Comparison of ENCODE assay signal across 22 mouse cellular contexts in the genomic region with DNA sequence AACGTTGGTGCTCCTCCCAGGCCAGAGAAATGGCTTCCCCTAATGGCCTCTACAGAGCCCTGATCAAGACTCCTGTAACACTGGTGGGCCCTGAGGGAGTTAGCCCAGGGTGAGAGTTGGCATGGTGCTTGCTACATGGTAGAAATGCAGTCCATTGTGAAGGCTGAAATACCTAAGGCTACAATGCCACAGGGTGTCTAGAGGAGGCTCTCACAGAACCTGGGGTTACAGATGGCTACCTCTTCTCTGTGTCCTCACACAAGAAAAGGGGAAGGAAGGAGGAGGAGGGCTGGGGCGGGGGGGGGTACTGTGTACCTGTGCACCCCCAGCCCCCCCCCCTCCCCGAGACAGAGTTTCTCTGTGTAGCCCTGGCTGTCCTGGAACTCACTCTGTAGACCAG.
"Had no signal": no experiment of that assay in that cellular context is flagged by ENCODE, and none has a peak within 500 bp of the region (broad histone marks: within the 10 kb centered on the region; RNA-seq: fewer than 3 reads in every experiment).

No protein-coding gene starts in this region.

- H3K4me3 ChIP-seq: layer of hippocampus, adult 2 months; left cerebral cortex, adult 2 months; lung, embryonic 15.5 days; megakaryocyte, embryonic 14.5 days; midbrain, embryonic 15.5 days; neural tube, embryonic 12.5 days; neural tube, embryonic 15.5 days; stomach, embryonic 15.5 days had no signal

- H3K36me3 ChIP-seq: lung, embryonic 15.5 days; midbrain, embryonic 15.5 days; neural tube, embryonic 12.5 days; neural tube, embryonic 15.5 days; stomach, embryonic 15.5 days had no signal

- H3K9me3 ChIP-seq: lung, embryonic 15.5 days; midbrain, embryonic 15.5 days; neural tube, embryonic 12.5 days; neural tube, embryonic 15.5 days; stomach, embryonic 15.5 days had no signal

- DNase-seq: kidney, adult 18-20 months; kidney, adult 9 months; kidney, postnatal 14 days; kidney, postnatal 4 days; layer of hippocampus, adult 9-11 months; layer of hippocampus, postnatal 36 days; lung, adult 18-20 months; lung, postnatal 10 days; lung, postnatal 36 days; thymus, postnatal 25 days had no signal

- H3K27me3 ChIP-seq: lung, embryonic 15.5 days; midbrain, embryonic 15.5 days; neural tube, embryonic 12.5 days; neural tube, embryonic 15.5 days; stomach, embryonic 15.5 days had no signal

- ATAC-seq: inflammation-experienced regulatory T-cells, adult 6 months; intestine, embryonic 16.5 days; midbrain, embryonic 15.5 days had no signal

- H3K27ac ChIP-seq: layer of hippocampus, adult 2 months; left cerebral cortex, adult 2 months; liver, embryonic 14.5 days; lung, embryonic 15.5 days; midbrain, embryonic 15.5 days; neural tube, embryonic 12.5 days; neural tube, embryonic 15.5 days; stomach, embryonic 15.5 days had no signal

- H3K9ac ChIP-seq: liver, embryonic 14.5 days; lung, embryonic 15.5 days; midbrain, embryonic 15.5 days; neural tube, embryonic 12.5 days; neural tube, embryonic 15.5 days; stomach, embryonic 15.5 days had no signal

- H3K4me2 ChIP-seq: lung, embryonic 15.5 days; midbrain, embryonic 11.5 days; midbrain, embryonic 15.5 days; neural tube, embryonic 12.5 days; neural tube, embryonic 15.5 days; stomach, embryonic 15.5 days had no signal
